Mouse (Mus musculus) left cerebral cortex, postnatal 25 days (tissue): ENCODE data around the gene Pdlim7. TPM values are rescaled to one million over a fixed set of nuclear protein-coding genes. Genes with fewer than 3 reads are reported as not detected.

Experiments used
- DNase-seq, 2 experiments: peaks; one replicate each; pipeline ENCODE4 v3.0.0; 2022; ENCODE audit warnings: low spot score in 2 of 2, mixed read lengths in 1 of 2
- intact Hi-C: fragments of 180-260 bp; cut with DNase I; formaldehyde crosslinking; loops from one replicate; pipeline ENCODE4 v1.15.1; 2025
- total RNA-seq, 2 experiments: library from RNA; stranded (reverse); gene quantifications; 2 replicates each; pipeline ENCODE4 v1.2.3; 2021

The Pdlim7 gene
- total RNA-seq, 2 experiments from 2014 or later, result 89.6 to 96.1 TPM

DNA sequence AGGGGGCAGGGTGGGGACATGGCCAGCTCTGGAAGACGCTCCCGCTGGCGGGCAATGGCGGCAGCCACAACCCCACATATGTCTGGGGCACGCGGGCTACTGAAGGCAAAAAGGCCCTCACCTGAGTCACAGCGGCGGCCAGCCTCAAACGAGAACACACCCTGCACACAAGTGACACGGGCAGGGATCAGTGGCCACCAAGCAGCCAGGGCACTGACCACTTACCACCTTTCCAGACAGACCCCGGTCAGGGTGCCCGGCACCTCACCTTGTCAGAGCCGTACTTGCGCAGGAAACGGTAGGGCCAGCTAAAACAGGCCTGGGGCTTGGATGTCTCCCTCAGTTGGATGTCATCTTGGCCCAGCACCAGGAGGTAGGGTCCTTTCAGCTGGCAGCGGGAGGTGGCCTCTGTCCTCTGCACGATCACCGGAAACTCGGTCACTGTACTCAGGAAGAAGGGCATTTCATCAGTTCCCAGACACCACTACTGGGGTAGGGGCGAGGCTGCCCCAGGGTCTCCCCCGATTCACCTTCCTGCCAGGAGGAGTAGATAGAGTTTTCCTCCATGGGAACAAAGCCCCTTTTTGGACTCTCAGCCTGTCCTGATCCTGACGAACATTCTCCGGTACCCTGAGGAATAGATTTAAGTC, 10.6 kb upstream of the Pdlim7 start:
- intact Hi-C loops, result no loop called here

GRCm38 (mm10) chr13:55523278-55523677, 9.8 kb upstream of the Pdlim7 start:
- no peak for DNase-seq
- intact Hi-C loops, result no loop called here

More for the DNA sequence above, 10.6 kb upstream of the Pdlim7 start:
- no peak for DNase-seq

- intact Hi-C loops, result no loop called here
Measured at GRCm38 (mm10) chr13:55522730-55523129, 9.3 kb upstream of the Pdlim7 start.

DNA sequence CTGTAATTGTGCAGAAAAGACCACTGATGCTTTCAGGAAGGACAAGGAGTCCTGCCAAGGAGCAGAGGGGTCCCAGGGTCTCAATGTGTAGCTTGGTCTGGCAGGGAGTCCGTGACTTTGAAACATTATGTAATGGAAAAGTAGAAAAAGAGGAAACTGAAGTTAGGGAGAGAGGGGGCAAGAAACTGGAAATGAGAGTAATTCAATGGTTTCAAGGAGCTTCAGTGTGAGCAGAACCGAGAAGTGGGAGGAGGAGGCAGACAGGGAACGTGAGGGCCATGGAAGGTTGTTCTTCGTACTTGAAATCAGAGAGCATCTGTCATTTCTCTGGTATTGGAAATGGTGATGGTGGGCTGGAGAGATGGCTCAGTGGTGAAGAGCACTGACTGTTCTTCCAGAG, 6.1 kb upstream of the Pdlim7 start:
- DNase-seq, result no peak
- intact Hi-C loops, result loop anchor here (5.0 kb wide), 1 partner anchor 192 kb away; the partner anchor contains the start of gene Mxd3

More at GRCm38 (mm10) chr13:55522730-55523129, 9.3 kb upstream of the Pdlim7 start:
- no peak for DNase-seq

GRCm38 (mm10) chr13:55516955-55517354, 3.5 kb upstream of the Pdlim7 start:
- peak; percentile 91 to 95 for DNase-seq
- intact Hi-C loops, result loop anchor here (5.0 kb wide), 1 partner anchor 190 kb away; the partner anchor contains the start of gene Mxd3

- DNase-seq, result no peak
- intact Hi-C loops, result loop anchor here (2.0 kb wide), 1 partner anchor 35 kb away; no protein-coding TSS in a partner anchor
Measured at GRCm38 (mm10) chr13:55513828-55514227, 352 bp upstream of the Pdlim7 start.

DNA sequence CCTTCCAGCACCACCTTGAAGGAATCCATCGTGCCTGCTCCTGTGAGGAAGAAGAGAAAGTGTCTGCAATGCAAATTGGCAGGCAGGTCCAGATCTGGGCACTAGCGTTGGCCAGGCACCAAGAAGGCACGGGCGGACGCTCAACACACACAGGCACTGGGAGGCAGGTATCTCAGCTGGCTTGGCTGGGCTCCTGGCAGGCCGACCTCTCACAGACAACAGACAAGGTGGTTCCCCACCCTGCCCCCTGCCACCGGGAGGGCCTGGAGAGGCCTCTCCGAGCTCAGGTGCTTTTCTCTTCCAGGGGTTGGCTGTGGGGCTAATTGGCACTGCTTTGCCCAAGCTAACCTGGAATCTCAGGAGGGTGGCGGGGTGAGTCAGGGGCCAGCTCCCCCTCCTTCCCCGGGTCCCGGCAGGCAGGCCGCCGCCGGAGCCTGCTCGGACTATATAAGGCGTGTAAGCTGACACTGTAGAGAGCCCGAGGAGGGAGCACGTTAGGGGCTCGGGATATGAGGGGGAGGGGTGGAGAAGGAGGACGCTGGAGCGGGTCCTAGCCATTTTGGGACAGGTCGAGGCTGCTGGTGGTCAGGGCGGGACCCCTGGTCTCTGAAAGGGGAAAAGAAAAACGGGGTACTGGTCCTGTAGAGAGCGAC, 971 bp downstream of the Pdlim7 start:
- no peak for DNase-seq
- intact Hi-C loops, result loop anchor here (2.0 kb wide), 1 partner anchor 34 kb away; no protein-coding TSS in a partner anchor

DNA sequence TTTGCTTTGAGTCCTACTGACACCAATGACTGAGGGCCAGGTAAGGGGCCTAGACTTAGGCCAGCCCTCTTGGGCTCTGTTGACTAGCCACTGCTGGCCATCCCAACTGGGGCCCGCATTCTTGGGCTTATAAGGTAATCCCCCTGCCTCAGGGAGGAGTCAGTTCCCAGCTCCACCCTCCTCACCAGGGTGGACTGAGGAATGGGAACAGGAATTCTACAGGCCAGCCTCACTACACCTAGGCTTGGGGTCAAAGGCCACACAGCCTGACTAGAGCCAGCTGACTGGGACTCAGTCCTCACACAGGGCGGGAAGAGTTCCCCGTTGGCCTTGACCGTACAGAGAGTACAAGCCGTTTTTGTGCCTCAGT, 2.0 kb downstream of the Pdlim7 start:
- DNase-seq, result no peak

GRCm38 (mm10) chr13:55510668-55511491, 2.6 kb downstream of the Pdlim7 start:
- DNase-seq, result no peak
- intact Hi-C loops, result no loop called here

More for the DNA sequence above, 2.0 kb downstream of the Pdlim7 start:
- intact Hi-C loops, result no loop called here

DNA sequence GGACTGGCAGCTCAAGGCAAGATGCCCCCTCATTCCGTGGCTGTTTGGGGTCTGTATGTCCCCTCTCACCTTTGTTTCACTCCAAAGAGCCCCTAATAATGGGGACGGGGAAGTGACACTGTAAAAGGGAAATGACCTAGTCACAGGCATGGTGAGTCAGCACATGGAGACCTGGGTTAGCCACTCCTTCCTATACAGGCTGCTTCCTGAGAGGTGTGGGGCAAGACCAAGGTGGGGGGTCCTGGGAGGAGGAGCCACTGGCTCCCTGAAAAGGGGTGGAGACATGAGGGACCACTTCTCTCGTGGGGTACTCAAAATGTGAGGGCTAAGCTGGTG, 3.2 kb downstream of the Pdlim7 start:
- intact Hi-C loops, result no loop called here
- DNase-seq, result no peak

DNA sequence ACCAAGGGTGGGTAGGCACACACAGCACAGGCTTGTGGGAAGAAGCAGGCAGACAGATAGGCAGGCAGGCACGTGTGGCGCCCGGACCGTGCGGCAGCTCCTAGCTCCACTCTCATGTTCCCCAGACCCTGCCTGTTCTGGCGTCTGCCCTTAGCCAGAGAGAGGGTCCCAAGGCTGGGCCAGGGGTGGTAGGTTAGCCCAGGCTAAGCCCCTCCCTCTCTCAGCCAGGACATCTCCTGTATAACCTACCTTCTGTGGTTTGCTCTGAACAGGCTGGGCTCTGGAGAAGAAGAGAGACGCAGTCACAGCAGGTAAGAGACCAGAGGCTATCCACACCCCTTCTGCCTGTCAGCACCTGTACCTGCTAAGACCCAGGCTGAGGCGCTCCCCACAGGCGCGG, 4.9 kb downstream of the Pdlim7 start:
- intact Hi-C loops, result no loop called here
- no peak for DNase-seq

DNA sequence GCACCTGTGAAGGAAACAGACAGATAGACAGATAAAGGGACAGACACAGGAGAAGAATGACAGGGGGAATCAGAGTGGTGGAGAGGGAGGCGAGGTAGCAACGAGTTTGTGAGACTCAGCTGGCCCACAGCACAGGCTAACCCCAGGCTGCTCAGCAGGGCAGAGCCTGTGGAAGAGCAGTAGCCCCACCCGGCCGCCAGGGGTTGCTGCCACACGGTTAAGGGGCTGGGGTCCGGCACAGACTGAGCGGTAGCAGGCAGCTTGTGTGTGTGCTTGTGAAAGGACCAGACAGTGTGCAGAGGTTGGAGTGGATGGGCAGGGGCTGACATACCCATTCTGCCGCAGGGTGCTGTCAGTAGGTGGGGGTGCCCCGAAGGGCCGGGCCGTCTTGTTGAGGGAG, 5.6 kb downstream of the Pdlim7 start:
- DNase-seq, result no peak
- intact Hi-C loops, result no loop called here

- DNase-seq, result no peak
- intact Hi-C loops, result no loop called here
Measured at GRCm38 (mm10) chr13:55506697-55507096, 6.8 kb downstream of the Pdlim7 start.

DNA sequence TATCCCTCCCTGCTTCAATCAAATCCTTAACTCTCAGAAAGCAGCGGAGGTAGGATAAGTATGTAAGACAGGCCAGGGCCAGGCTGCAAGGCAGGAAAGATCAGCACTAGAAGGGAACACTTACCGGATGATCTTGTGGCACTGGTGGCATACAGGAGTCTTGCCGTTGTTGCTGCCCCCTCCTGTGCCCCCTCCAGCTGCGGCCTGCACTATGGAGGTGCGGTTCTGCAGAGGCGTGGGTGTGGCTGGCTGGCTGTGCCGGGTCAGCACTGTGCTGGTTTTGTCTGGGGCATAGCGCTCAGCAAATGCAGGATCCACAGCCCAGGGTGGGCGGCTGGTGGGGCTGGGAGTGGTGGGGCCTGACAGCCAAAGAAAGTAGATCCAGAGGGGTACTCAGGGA, 7.7 kb downstream of the Pdlim7 start:
- intact Hi-C loops, result no loop called here
- DNase-seq, result no peak

DNA sequence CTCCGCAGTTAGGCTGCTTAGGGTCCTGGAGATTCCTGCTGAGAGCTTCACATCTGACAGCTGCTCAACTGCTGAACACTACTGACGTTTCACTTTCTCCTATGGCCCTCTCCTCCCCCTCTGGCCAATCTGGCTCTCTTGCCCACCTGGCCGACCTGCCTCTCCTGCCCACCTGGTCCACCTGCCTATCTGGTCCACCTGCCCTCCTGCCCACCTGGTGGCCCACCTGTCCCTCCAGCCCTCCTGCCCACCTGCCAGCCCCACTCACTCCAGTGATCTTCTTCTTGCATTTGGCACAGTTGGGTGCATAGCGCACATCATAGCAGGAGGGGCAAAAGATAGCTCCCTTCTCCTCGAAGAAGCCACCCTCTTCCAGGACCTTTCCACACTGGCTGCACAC, 9.1 kb downstream of the Pdlim7 start:
- intact Hi-C loops, result no loop called here
- no peak for DNase-seq

DNA sequence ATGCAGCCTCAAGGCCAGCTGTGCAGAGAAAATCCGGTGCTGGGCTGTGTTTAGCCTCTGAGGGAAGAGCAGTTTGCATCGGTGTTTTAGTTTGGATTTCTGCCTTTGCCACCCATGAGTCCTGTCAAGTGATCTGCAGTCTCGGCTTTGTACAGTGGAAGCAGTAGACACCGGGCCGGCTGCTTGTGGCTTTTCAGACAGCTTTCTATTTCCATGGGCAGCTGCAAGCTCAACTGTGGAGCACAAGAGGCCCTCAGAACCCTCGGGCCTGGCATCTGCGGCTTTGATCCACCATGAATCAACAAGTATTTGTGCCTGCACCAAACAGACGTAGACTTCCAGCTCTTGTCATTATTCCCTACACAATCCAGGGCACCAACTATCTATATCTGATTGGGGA, 11.1 kb downstream of the Pdlim7 start:
- DNase-seq, result peak in 1 of 2 experiments; percentile 16
- intact Hi-C loops, result no loop called here

DNA sequence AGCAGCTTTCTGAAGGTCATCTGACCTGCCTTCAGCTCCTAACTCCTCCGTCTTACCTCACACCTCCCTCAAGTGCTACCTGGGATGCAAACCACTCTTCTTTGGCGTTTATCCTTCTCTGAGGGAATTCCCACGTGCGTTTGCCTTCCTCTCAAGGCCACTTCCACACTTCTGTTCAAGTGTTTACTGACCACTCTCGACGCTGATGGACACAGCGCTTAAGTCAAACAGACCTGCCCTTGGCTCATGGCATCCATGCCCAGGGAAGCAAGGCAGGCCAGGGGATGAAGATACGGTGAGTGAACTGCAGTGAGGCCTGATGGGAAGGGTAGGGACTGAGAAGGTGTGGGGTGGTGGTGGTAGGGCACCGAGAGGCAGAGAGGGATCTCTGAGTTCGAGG, 12.9 kb downstream of the Pdlim7 start:
- intact Hi-C loops, result no loop called here
- DNase-seq, result no peak

DNA sequence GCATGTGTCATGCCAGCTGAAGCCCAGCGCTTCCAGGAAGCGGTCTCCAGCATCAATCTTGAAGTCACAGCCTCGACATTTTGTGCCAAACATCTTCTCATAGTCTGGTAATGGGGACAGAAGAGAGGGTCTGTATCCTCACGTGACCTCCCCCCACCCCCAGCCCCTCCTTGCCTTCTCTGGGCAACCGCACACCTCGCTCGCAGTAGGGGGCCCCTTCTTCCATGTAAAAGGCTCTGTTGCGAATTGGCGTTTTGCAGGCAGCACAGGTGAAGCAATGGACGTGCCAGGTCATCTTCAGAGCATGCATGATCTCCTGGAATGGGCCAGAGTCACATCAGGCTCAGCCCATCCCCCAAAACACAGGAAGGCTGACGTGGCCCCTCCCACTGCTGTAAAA, 14.6 kb downstream of the Pdlim7 start:
- intact Hi-C loops, result no loop called here
- DNase-seq, result no peak

- intact Hi-C loops, result no loop called here
- DNase-seq, result no peak
Measured at GRCm38 (mm10) chr13:55496661-55497060, 16.8 kb downstream of the Pdlim7 start.

GRCm38 (mm10) chr13:55495702-55496101, 17.8 kb downstream of the Pdlim7 start:
- DNase-seq, result no peak
- intact Hi-C loops, result no loop called here
